Mouse (Mus musculus) erythroblast, adult 5-6 weeks (primary cell): ENCODE measurements around the gene Gabrg2. TPM values are rescaled to one million over a fixed set of nuclear protein-coding genes. Genes with fewer than 3 reads are reported as not detected.

Experiments used
- ATAC-seq: replicated peaks from 2 replicates; pipeline ENCODE4 v1.8.0; 2016; ENCODE audit warnings: moderate number of reproducible peaks, mild to moderate bottlenecking, moderate TSS enrichment, inconsistent platforms; ENCODE audit not compliant: poor library complexity, low FRiP score, severe bottlenecking
- total RNA-seq, 2 experiments: library from RNA; stranded (forward) in 1 of 2; stranded (reverse) in 1 of 2; fragments of 150-400 nt in 1 of 2; fragments of 200-764, 138-1000 nt in 1 of 2; gene quantifications; 2 replicates each; pipeline versions ENCODE4 v1.2.3 to v1.2.4; 2015 to 2017; ENCODE audit warnings: low replicate concordance in 2 of 2

Gabrg2 gene
- total RNA-seq (2015; ENCODE audit: low replicate concordance): not detected in 2 replicates
- total RNA-seq (2017; ENCODE audit: low replicate concordance): not detected in 2 replicates

- no peak for ATAC-seq
Observed at GRCm38 (mm10) chr11:42000190-42001098, at the start of gene Gabrg2. Gene Gabrg2, minus strand, starts transcription at chr11:42000857.

- ATAC-seq: no peak
Observed at GRCm38 (mm10) chr11:42048201-42048600, 47.5 kb upstream of the Gabrg2 start.

- ATAC-seq: no peak
Observed at GRCm38 (mm10) chr11:41999468-41999881, 1.2 kb downstream of the Gabrg2 start.

GRCm38 (mm10) chr11:41980152-41980551, 20.5 kb downstream of the Gabrg2 start:
- no peak for ATAC-seq

DNA sequence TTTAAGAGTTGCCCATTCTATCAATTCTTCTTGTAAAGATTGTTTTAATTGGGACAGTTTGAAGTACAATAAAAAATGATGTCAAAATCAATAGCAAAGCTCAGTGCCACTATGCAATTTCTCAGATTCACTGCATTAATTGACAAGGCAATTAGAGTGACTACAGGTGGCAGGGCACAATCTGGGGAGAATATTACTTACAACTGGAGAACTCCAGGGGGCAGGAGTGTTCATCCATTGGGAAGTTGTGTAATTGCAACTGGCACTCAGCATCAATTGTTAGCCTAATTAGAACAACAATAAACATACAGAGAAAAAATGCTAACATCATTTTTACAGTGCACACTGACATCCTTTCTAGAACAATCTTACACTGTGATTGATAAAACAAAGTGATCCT, 32.1 kb downstream of the Gabrg2 start:
- no peak for ATAC-seq

- ATAC-seq: no peak
Observed at GRCm38 (mm10) chr11:41962706-41963105, 38.0 kb downstream of the Gabrg2 start.

DNA sequence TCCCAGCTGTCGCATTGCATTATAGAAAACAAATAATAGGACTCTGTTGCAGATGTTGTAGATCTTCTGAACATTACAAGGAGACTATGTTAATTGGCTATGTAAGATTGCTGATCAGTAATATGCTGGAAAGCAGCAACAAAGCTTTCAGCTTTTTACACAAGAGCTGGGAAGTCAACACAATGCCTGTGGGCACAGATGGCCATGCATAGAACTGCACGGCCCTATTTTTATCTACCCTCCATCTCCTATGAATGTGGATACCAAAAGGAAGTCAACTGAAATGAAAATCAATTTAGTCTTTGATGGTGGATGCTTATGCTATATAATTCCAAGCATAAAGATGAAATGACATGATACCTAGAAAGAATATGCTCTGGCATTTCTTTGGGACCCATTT, 47.1 kb downstream of the Gabrg2 start:
- ATAC-seq: no peak

DNA sequence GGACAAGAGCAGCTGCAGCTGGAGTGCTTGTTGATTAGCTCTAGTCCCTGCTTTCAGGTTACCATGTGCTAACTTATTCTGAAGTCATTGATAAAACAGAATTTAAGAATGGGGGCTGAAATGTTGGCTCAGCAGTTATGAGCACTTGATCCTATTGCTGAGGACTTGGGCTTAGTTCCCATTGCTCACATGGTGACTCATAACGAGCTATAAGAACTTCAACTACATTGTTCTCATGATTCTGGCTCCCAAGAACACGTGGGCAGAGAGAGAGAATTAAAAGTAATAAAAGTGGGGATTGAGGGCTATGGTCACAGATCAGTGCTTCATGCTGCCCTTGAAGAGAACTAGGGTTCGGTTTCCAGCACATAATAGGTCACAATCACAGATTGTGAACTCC, 48.8 kb downstream of the Gabrg2 start:
- no peak for ATAC-seq

DNA sequence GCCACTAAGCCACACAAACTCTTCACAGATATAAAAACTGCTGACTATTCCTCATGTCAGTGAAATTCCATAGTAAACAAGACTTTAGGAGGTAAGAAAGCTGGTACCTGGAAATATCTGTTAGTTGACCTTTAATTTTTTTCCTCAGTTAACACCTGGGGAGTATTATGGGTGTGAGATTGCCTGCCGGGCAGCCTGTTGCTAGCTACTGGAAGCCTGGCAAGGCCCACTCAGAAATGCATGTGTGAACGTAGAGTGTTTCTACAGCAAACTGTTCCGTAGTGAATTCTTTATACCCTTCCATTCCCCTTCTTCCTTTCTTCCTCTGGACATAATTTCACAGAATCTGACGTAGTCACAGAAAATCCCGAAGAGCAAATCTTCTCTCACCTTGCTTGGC, 55.2 kb downstream of the Gabrg2 start:
- ATAC-seq: no peak

- no peak for ATAC-seq
Observed at GRCm38 (mm10) chr11:41937979-41938378, 62.7 kb downstream of the Gabrg2 start.

DNA sequence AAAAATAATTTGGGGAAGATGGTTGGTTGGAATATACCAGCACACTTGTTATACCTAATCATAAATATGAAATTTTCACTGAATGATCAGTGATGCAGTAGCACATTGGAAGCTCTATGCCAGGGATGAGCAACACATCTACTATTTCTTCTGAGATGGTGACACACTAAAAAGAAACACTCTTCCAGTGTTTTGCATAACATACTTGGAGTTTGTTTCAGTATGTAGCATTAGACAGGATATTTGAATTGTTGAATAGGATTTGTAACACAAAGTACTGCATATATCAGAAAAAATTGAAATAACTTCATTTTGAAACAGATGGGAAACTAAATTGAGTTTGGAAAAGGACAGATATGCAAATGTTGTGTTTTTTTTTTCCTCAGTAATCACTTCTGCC, 81.8 kb downstream of the Gabrg2 start:
- no peak for ATAC-seq

DNA sequence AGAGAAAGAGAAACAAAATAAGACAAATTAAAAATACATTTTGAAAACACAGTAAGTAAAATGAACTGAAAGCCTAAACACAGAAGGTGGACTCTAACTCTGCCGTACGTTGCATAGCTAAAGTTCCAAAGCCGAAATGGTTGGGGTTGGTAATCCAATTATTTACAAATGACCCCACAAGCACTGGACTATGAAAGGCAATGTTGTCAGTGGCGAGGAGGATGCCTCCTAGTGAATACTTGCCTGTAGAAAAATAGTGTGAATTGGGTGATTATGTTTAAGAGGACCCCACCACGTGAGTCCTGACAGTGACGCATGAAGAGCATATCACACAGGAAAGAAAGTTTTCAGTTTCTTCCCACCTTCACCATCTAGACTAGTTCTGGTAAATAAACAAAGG, 86.6 kb downstream of the Gabrg2 start:
- no peak for ATAC-seq

DNA sequence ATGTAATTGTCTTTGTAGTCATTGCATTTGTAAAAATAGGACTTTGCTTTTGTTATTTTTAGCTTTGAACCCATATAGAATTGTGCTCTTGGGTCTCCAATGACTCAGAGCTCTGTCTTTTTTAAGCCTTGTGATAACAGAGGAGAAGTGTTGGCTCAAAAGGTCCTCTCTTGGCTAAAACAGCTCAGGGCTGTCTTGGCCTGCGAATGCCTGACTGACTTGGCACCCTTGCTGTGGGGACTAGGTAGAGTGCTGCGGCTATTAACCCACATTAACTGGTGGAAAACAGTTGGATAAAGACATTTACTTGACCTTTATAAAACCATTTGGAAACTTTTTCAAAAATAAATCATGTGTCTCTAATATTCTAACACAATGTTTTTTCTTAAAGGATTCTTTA, 97.0 kb downstream of the Gabrg2 start:
- no peak for ATAC-seq

Other genes starting within 250 kb of the Gabrg2 start
- gene Gabra1, start 182.1 kb upstream of the Gabrg2 start, total RNA-seq (2015; ENCODE audit: low replicate concordance): not detected in 2 replicates
- not detected in 2 replicates for gene Gabra1, start 182.1 kb upstream of the Gabrg2 start, total RNA-seq (2017; ENCODE audit: low replicate concordance)